Mouse (Mus musculus): ENCODE measurements around the gene Mlycd. TPM values are rescaled to one million over a fixed set of nuclear protein-coding genes. Genes with fewer than 3 reads are reported as not detected.

The Mlycd gene
- polyA plus RNA-seq, 1 experiment from 2014 or later = 12.1 TPM

DNA sequence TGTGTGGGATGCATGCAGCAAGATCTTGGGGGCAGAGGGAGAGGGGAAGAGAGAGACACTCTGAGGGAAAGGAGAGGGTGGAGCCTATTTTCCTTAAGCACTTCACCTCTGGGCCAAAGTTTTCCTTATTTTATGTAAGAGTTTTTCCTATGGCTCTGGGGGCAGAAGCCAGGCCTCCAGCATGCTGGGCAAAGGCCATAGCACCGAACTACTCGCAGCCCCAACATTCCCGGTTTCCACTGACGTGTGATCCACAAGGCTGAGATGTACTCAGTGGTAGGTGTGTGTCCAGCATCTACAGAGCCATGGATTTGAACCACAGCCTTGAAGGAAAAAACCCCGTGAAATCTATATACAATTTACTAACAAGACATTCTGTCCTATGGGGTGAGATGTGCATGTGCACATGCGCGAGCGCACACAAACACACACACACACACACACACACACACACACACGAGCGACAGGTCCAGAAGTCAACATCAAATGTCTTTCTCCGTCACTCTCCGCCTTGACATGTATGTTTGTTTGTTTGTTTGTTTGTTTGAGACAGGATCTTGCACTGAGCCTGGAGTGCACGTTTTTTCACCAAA, 39.0 kb downstream of the Mlycd start, which contains the start of gene Osgin1:
TSS of gene Osgin1 (plus strand) at position 543 of the 593 bp plus-strand sequence.
- Histone ChIP-seq H3K27ac (ENCODE audit: low read length) (peak within 1 kb of the TSS; percentile 51), H3K9ac (ENCODE audit: low read depth, low read length) (no peak within 1 kb of the TSS), H3K4me3 (ENCODE audit: low read depth, low read length) (no peak within 1 kb of the TSS), H3K4me1 (ENCODE audit: control insufficient read depth, low read depth, low read length) (peaks cover 28% of the 10 kb centered on the region), H3K4me2 (ENCODE audit: low read depth, low read length) (no peak within 1 kb of the TSS), H3K36me3 (ENCODE audit: control insufficient read depth, insufficient read depth) (no peaks in the 10 kb centered on the region), H3K9me3 (replicated peaks; ENCODE audit: control insufficient read depth, low read length) (no peaks in the 10 kb centered on the region), H3K27me3 (ENCODE audit: control insufficient read depth, insufficient read depth, low read depth, low read length) (no peaks in the 10 kb centered on the region)
- ATAC-seq (ENCODE audit: low read depth) = no peak
- WGBS (ENCODE audit: insufficient replicate concordance) = 62% methylated on average over 13 of the region's 13 CpGs

DNA sequence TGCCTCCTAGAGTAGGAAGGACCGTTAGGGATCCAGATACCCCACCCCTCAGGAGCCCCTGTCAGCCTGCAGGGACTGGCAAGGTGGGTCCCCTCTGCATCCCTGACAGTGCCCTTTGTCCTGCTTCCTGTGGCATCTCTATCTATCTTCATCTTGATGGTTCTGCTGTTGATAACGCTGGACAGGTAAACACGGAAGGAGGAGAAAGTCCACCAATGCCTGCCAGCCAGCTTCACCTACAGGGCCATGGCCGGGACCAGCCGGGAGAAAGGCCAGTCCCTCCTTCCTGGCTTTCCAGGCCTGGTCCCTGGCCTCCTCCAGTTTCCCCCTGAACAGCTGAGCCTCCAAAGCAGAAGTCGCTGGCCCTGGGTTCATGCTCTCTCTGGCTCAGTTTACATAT, 39.9 kb downstream of the Mlycd start:
- Histone ChIP-seq H3K4me1 (ENCODE audit: control insufficient read depth, low read depth, low read length) (peaks cover 23% of the 10 kb centered on the region), H3K36me3 (ENCODE audit: control insufficient read depth, insufficient read depth) (no peaks in the 10 kb centered on the region), H3K9ac (ENCODE audit: low read depth, low read length) (no peak overlapping the region), H3K27me3 (ENCODE audit: control insufficient read depth, insufficient read depth, low read depth, low read length) (no peaks in the 10 kb centered on the region), H3K27ac (ENCODE audit: low read length) (peak overlapping the region; percentile 51; the same call in 1 of the 2 replicates), H3K4me2 (ENCODE audit: low read depth, low read length) (no peak overlapping the region), H3K4me3 (ENCODE audit: low read depth, low read length) (no peak overlapping the region), H3K9me3 (replicated peaks; ENCODE audit: control insufficient read depth, low read length) (no peaks in the 10 kb centered on the region)
- WGBS (ENCODE audit: insufficient replicate concordance) = 65% methylated on average over 6 of the region's 6 CpGs
- no peak for ATAC-seq (ENCODE audit: low read depth)

- H3K4me2 ChIP-seq (ENCODE audit: low read depth, low read length) = no peak overlapping the region
- H3K27me3 ChIP-seq (ENCODE audit: control insufficient read depth, insufficient read depth, low read depth, low read length) = no peaks in the 10 kb centered on the region
- H3K36me3 ChIP-seq (ENCODE audit: control insufficient read depth, insufficient read depth) = no peaks in the 10 kb centered on the region
- no peak overlapping the region for H3K4me3 ChIP-seq (ENCODE audit: low read depth, low read length)
- H3K4me1 ChIP-seq (ENCODE audit: control insufficient read depth, low read depth, low read length) = peaks cover 21% of the 10 kb centered on the region
- no peak overlapping the region for H3K9ac ChIP-seq (ENCODE audit: low read depth, low read length)
- no peak overlapping the region for H3K27ac ChIP-seq (ENCODE audit: low read length)
- no peak for ATAC-seq (ENCODE audit: low read depth)
- WGBS (ENCODE audit: insufficient replicate concordance) = 72% methylated on average over 7 of the region's 7 CpGs
- no peaks in the 10 kb centered on the region for H3K9me3 ChIP-seq (replicated peaks; ENCODE audit: control insufficient read depth, low read length)
Measured at GRCm38 (mm10) chr8:119435527-119435926, 40.8 kb downstream of the Mlycd start.

DNA sequence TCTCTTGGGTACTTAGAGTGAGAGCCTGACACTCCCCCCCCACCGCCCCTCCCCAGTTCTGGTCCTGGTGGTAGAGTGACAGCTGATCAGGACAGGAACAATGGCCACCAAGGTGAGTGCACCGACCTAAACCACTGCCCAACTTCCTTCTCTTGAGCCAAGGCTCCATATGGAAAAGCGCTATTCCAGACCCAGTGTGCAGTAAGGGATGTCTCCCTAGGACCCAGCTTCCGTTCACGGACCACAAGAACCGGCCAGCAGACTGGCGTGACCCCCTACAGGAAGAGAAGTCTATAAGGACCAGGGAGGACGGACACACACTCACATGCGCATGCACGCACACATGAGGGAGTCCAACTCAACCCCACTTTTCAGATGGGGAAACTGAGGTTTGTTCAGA, 41.7 kb downstream of the Mlycd start:
- Histone ChIP-seq H3K36me3 (ENCODE audit: control insufficient read depth, insufficient read depth) (no peaks in the 10 kb centered on the region), H3K27ac (ENCODE audit: low read length) (peak overlapping the region; percentile 37), H3K9me3 (replicated peaks; ENCODE audit: control insufficient read depth, low read length) (no peaks in the 10 kb centered on the region), H3K27me3 (ENCODE audit: control insufficient read depth, insufficient read depth, low read depth, low read length) (no peaks in the 10 kb centered on the region), H3K4me1 (ENCODE audit: control insufficient read depth, low read depth, low read length) (peaks cover 17% of the 10 kb centered on the region), H3K4me3 (ENCODE audit: low read depth, low read length) (no peak overlapping the region; the same call in 1 of the 2 replicates), H3K9ac (ENCODE audit: low read depth, low read length) (no peak overlapping the region), H3K4me2 (ENCODE audit: low read depth, low read length) (peak overlapping the region; percentile 39)
- WGBS (ENCODE audit: insufficient replicate concordance) = 52% methylated on average over 10 of the region's 10 CpGs
- no peak for ATAC-seq (ENCODE audit: low read depth)

GRCm38 (mm10) chr8:119436933-119437332, 42.3 kb downstream of the Mlycd start:
- Histone ChIP-seq H3K9me3 (replicated peaks; ENCODE audit: control insufficient read depth, low read length) (no peaks in the 10 kb centered on the region), H3K36me3 (ENCODE audit: control insufficient read depth, insufficient read depth) (no peaks in the 10 kb centered on the region), H3K4me2 (ENCODE audit: low read depth, low read length) (peak overlapping the region; percentile 39), H3K4me1 (ENCODE audit: control insufficient read depth, low read depth, low read length) (peaks cover 11% of the 10 kb centered on the region), H3K27ac (ENCODE audit: low read length) (peak overlapping the region; percentile 66), H3K4me3 (ENCODE audit: low read depth, low read length) (peak overlapping the region; percentile 58), H3K27me3 (ENCODE audit: control insufficient read depth, insufficient read depth, low read depth, low read length) (no peaks in the 10 kb centered on the region), H3K9ac (ENCODE audit: low read depth, low read length) (peak overlapping the region; percentile 49)
- peak; percentile 65 for ATAC-seq (ENCODE audit: low read depth)
- 7% methylated on average over 9 of the region's 9 CpGs for WGBS (ENCODE audit: insufficient replicate concordance)

- H3K9me3 ChIP-seq (replicated peaks; ENCODE audit: control insufficient read depth, low read length) = no peaks in the 10 kb centered on the region
- no peak for ATAC-seq (ENCODE audit: low read depth)
- 49% methylated on average over 11 of the region's 11 CpGs for WGBS (ENCODE audit: insufficient replicate concordance)
- peak overlapping the region; percentile 58 for H3K4me3 ChIP-seq (ENCODE audit: low read depth, low read length)
- H3K4me1 ChIP-seq (ENCODE audit: control insufficient read depth, low read depth, low read length) = peaks cover 11% of the 10 kb centered on the region
- H3K27me3 ChIP-seq (ENCODE audit: control insufficient read depth, insufficient read depth, low read depth, low read length) = no peaks in the 10 kb centered on the region
- peak overlapping the region; percentile 39 for H3K4me2 ChIP-seq (ENCODE audit: low read depth, low read length)
- peak overlapping the region; percentile 49 for H3K9ac ChIP-seq (ENCODE audit: low read depth, low read length)
- peak overlapping the region; percentile 66 for H3K27ac ChIP-seq (ENCODE audit: low read length)
- H3K36me3 ChIP-seq (ENCODE audit: control insufficient read depth, insufficient read depth) = no peaks in the 10 kb centered on the region
Measured at GRCm38 (mm10) chr8:119437506-119437905, 42.8 kb downstream of the Mlycd start.

DNA sequence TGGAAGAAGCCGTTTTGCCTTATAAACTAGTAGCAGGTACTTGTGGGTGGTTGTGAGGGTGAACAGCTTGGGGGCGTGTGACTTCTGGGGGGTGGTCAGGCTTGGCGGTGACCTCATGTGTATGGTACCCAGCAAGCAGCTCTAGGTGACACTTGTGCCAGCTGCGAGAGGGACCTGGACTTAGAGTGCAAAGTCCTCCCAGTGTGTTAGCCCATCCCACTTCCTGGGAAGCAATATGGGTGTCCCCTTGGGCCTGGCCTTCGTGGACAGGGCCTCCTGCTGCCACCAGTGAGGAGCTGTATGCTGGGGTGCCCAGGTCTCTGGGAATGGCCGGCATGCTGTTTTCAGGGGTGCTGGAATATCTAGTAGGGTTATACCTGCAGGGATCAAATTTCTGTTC, 44.2 kb downstream of the Mlycd start:
- Histone ChIP-seq H3K27ac (ENCODE audit: low read length) (peak overlapping the region; percentile 33; the same call in 1 of the 2 replicates), H3K4me3 (ENCODE audit: low read depth, low read length) (peak overlapping the region; percentile 58), H3K9ac (ENCODE audit: low read depth, low read length) (peak overlapping the region; percentile 14; the same call in 1 of the 2 replicates), H3K27me3 (ENCODE audit: control insufficient read depth, insufficient read depth, low read depth, low read length) (no peaks in the 10 kb centered on the region), H3K36me3 (ENCODE audit: control insufficient read depth, insufficient read depth) (peaks cover 8% of the 10 kb centered on the region), H3K4me1 (ENCODE audit: control insufficient read depth, low read depth, low read length) (peaks cover 11% of the 10 kb centered on the region), H3K9me3 (replicated peaks; ENCODE audit: control insufficient read depth, low read length) (no peaks in the 10 kb centered on the region), H3K4me2 (ENCODE audit: low read depth, low read length) (peak overlapping the region; percentile 39)
- WGBS (ENCODE audit: insufficient replicate concordance) = 54% methylated on average over 6 of the region's 6 CpGs
- ATAC-seq (ENCODE audit: low read depth) = no peak

DNA sequence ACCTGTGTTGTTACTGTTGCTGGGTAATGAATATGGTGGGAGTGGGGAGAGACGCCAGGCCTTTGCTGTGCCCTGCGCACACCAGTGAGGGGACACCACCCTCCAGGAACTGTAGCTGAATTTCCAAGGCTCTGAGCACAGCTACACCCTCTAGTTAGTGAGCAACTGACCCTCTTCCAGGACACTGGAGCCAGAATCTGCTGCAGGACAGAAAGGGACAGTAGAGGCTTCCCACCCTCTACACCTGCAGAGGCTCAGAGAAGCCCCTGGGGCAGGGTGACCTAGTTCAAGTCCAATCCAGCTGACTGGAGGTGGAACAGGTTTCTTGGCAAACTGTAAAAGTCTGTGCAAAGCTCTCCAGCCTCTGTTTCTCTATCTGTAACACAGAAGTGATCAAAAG, 44.7 kb downstream of the Mlycd start:
- Histone ChIP-seq H3K36me3 (ENCODE audit: control insufficient read depth, insufficient read depth) (peaks cover 11% of the 10 kb centered on the region), H3K4me3 (ENCODE audit: low read depth, low read length) (peak overlapping the region; percentile 58), H3K4me1 (ENCODE audit: control insufficient read depth, low read depth, low read length) (peaks cover 9% of the 10 kb centered on the region), H3K9ac (ENCODE audit: low read depth, low read length) (no peak overlapping the region; the same call in 1 of the 2 replicates), H3K27me3 (ENCODE audit: control insufficient read depth, insufficient read depth, low read depth, low read length) (no peaks in the 10 kb centered on the region), H3K27ac (ENCODE audit: low read length) (no peak overlapping the region), H3K4me2 (ENCODE audit: low read depth, low read length) (peak overlapping the region; percentile 39), H3K9me3 (replicated peaks; ENCODE audit: control insufficient read depth, low read length) (no peaks in the 10 kb centered on the region)
- ATAC-seq (ENCODE audit: low read depth) = no peak
- 61% methylated on average over 2 of the region's 2 CpGs for WGBS (ENCODE audit: insufficient replicate concordance)

- Histone ChIP-seq H3K9me3 (replicated peaks; ENCODE audit: control insufficient read depth, low read length) (no peaks in the 10 kb centered on the region), H3K9ac (ENCODE audit: low read depth, low read length) (no peak overlapping the region), H3K27ac (ENCODE audit: low read length) (no peak overlapping the region), H3K4me2 (ENCODE audit: low read depth, low read length) (peak overlapping the region; percentile 39), H3K36me3 (ENCODE audit: control insufficient read depth, insufficient read depth) (peaks cover 11% of the 10 kb centered on the region), H3K4me1 (ENCODE audit: control insufficient read depth, low read depth, low read length) (peaks cover 8% of the 10 kb centered on the region), H3K4me3 (ENCODE audit: low read depth, low read length) (no peak overlapping the region), H3K27me3 (ENCODE audit: control insufficient read depth, insufficient read depth, low read depth, low read length) (no peaks in the 10 kb centered on the region)
- WGBS (ENCODE audit: insufficient replicate concordance) = 62% methylated on average over 7 of the region's 7 CpGs
- no peak for ATAC-seq (ENCODE audit: low read depth)
Measured at GRCm38 (mm10) chr8:119439893-119440249, 45.2 kb downstream of the Mlycd start.

Measured in liver, embryonic 16.5 days (tissue).